Mouse (Mus musculus) liver, adult 2 months (tissue): ENCODE measurements at regions not wholly inside any gene's neighbourhood (a gene's known extent, or its start where the extent isn't known, plus 50 kb on each side); places are given as distances from the start of the nearest gene placed in this dataset.

Experiments used
- DNase-seq: peaks from one replicate; pipeline ENCODE4 v3.0.0-alpha.2; 2011; ENCODE audit warnings: low read depth, low spot score; ENCODE audit errors: extremely low read depth
- H3K27ac ChIP-seq: fragments of 200-500 bp; replicated peaks from 2 replicates; pipeline ENCODE4 v1.5.1; 2012; ENCODE audit warnings: low read depth, mild to moderate bottlenecking, control low read depth, inconsistent platforms, low read length; ENCODE audit not compliant: insufficient read depth
- H3K27me3 ChIP-seq: fragments of 200-500 bp; 2 replicates; pipeline ENCODE4 v1.6.1; 2012; ENCODE audit warnings: mild to moderate bottlenecking, moderate library complexity, low read length, inconsistent platforms; ENCODE audit not compliant: control insufficient read depth, insufficient read depth
- H3K36me3 ChIP-seq: fragments of 200-500 bp; 2 replicates; pipeline ENCODE4 v1.6.1; 2012; ENCODE audit warnings: low read length, inconsistent platforms; ENCODE audit not compliant: control insufficient read depth, insufficient read depth
- H3K4me1 ChIP-seq: fragments of 200-500 bp; 2 replicates; pipeline ENCODE4 v1.6.1; 2011; ENCODE audit warnings: low read length; ENCODE audit not compliant: control insufficient read depth, insufficient read depth
- H3K4me3 ChIP-seq: fragments of 200-500 bp; 2 replicates; pipeline ENCODE4 v1.5.1; 2011; ENCODE audit warnings: low read depth, mild to moderate bottlenecking, control low read depth, low read length, moderate library complexity; ENCODE audit not compliant: insufficient read depth
- H3K79me2 ChIP-seq: fragments of 200-500 bp; 2 replicates; pipeline ENCODE4 v1.6.1; 2012; ENCODE audit warnings: inconsistent platforms, mild to moderate bottlenecking, low read length, moderate library complexity; ENCODE audit not compliant: control insufficient read depth, insufficient read depth
- H3K9ac ChIP-seq: fragments of 200-500 bp; 2 replicates; pipeline ENCODE4 v1.6.1; 2012; ENCODE audit warnings: low read depth, mild to moderate bottlenecking, control low read depth, inconsistent platforms, low read length
- CTCF ChIP-seq: fragments of 200-500 bp; IDR thresholded peaks from 2 replicates; pipeline ENCODE4 v1.5.1; 2011; ENCODE audit warnings: low read depth, low read length, control low read depth
- POLR2A ChIP-seq: fragments of 200-500 bp; IDR thresholded peaks from 2 replicates; pipeline ENCODE4 v1.6.1; 2011; ENCODE audit warnings: low read length, control low read depth; ENCODE audit not compliant: insufficient read depth; ENCODE audit errors: extremely low read depth
- whole genome bisulfite sequencing: fragments of 180-500 bp; shearing (Covaris S2); methylation state at CpG from one replicate; pipeline ENCODE4 v1.1.7; 2018; 5-methylcytosine and 5-hydroxymethylcytosine counted together

GRCm38 (mm10) chr1:106464726-106465125, 249.3 kb downstream of the Bcl2 start:
- WGBS, result 62% methylated on average over 2 of the region's 2 CpGs
- TF ChIP-seq CTCF (no peak), POLR2A (no peak)
- H3K27ac ChIP-seq, result no peak overlapping the region
- H3K4me3 ChIP-seq, result no peak overlapping the region
- no peaks in the 10 kb centered on the region for H3K79me2 ChIP-seq
- no peaks in the 10 kb centered on the region for H3K27me3 ChIP-seq
- H3K9ac ChIP-seq, result no peak overlapping the region
- H3K36me3 ChIP-seq, result no peaks in the 10 kb centered on the region
- DNase-seq, result no peak
- no peaks in the 10 kb centered on the region for H3K4me1 ChIP-seq

GRCm38 (mm10) chr1:106462595-106462994, 251.5 kb downstream of the Bcl2 start:
- Histone ChIP-seq H3K79me2 (no peaks in the 10 kb centered on the region), H3K9ac (no peak overlapping the region), H3K4me3 (no peak overlapping the region), H3K36me3 (no peaks in the 10 kb centered on the region), H3K27me3 (no peaks in the 10 kb centered on the region), H3K27ac (no peak overlapping the region), H3K4me1 (no peaks in the 10 kb centered on the region)
- TF ChIP-seq POLR2A (no peak), CTCF (no peak)
- no peak for DNase-seq

GRCm38 (mm10) chr1:106462112-106462511, 252.0 kb downstream of the Bcl2 start:
- H3K27ac ChIP-seq, result no peak overlapping the region
- no peak for DNase-seq
- WGBS, result 80% methylated on average over 1 of the region's 1 CpGs
- H3K9ac ChIP-seq, result no peak overlapping the region
- H3K36me3 ChIP-seq, result no peaks in the 10 kb centered on the region
- no peaks in the 10 kb centered on the region for H3K27me3 ChIP-seq
- H3K4me1 ChIP-seq, result no peaks in the 10 kb centered on the region
- no peak overlapping the region for H3K4me3 ChIP-seq
- no peak for TF ChIP-seq CTCF
- no peak for TF ChIP-seq POLR2A
- H3K79me2 ChIP-seq, result no peaks in the 10 kb centered on the region

- Histone ChIP-seq H3K27me3 (no peaks in the 10 kb centered on the region), H3K4me3 (no peak overlapping the region), H3K4me1 (no peaks in the 10 kb centered on the region), H3K79me2 (no peaks in the 10 kb centered on the region), H3K27ac (no peak overlapping the region), H3K9ac (no peak overlapping the region), H3K36me3 (no peaks in the 10 kb centered on the region)
- no peak for TF ChIP-seq CTCF
- no peak for TF ChIP-seq POLR2A
- DNase-seq, result no peak
- WGBS, result 84% methylated on average over 2 of the region's 2 CpGs
Measured at GRCm38 (mm10) chr1:106460957-106461356, 253.1 kb downstream of the Bcl2 start.

GRCm38 (mm10) chr1:106449795-106450194, 264.3 kb downstream of the Bcl2 start:
- Histone ChIP-seq H3K9ac (no peak overlapping the region), H3K4me3 (no peak overlapping the region), H3K36me3 (no peaks in the 10 kb centered on the region), H3K27ac (no peak overlapping the region), H3K79me2 (no peaks in the 10 kb centered on the region), H3K27me3 (no peaks in the 10 kb centered on the region), H3K4me1 (no peaks in the 10 kb centered on the region)
- WGBS, result 66% methylated on average over 2 of the region's 2 CpGs
- no peak for DNase-seq
- no peak for TF ChIP-seq POLR2A
- TF ChIP-seq CTCF, result no peak
